In the genomic region with DNA sequence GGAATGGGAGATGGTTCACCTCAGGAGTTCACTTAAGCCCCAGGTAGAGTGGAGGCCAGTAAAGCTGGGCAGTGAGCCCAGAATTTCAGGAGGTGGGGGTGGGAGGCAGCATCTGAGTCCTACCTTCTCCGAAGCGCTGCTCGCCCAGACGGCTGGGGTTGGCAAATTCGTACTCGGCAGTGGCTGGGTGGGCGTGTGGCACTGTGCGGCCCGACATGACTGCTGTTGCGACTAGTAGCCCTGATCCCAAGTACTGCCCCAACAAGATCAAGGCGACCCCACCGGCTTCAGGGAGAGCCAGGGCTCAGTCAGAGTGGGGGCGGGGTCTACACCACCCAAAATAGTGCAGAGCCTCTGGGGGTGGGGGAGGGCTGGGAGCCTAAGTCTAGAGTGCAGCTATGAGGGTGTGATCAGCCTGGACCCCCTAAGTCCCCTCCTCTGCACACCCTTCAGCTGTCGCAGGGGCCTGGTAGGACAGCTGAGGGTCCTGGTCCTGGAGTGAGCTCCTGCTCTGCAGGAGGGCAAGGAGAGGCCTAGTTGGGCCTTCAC, we compare ENCODE assay signal across 9 mouse cellular contexts. TPM values are rescaled to one million over a fixed set of nuclear protein-coding genes. Genes with fewer than 3 reads are reported as not detected.
DNase-seq lines count a peak whose midpoint lies in the region; ATAC-seq and TF ChIP-seq lines count a peak whose summit lies in the region.
"Had no signal": no experiment of that assay in that cellular context is flagged by ENCODE, and none has a peak within 500 bp of the region (broad histone marks: within the 10 kb centered on the region; RNA-seq: fewer than 3 reads in every experiment).

A gene (minus strand): TSS at position 301 of the 549 bp plus-strand sequence.

- no peaks in the 10 kb centered on the region for H3K9me3 ChIP-seq in midbrain, postnatal 0 days (ENCODE audit: low read length)
- H3K9me3 ChIP-seq in midbrain, embryonic 13.5 days: no peaks in the 10 kb centered on the region
- no peaks in the 10 kb centered on the region for H3K9me3 ChIP-seq in intestine, postnatal 0 days (ENCODE audit: control insufficient read depth)

- no peaks in the 10 kb centered on the region for H3K4me1 ChIP-seq in midbrain, postnatal 0 days (ENCODE audit: insufficient read depth, low read length)
- no peaks in the 10 kb centered on the region for H3K4me1 ChIP-seq in midbrain, embryonic 13.5 days (replicated peaks)
- H3K4me1 ChIP-seq in intestine, postnatal 0 days (replicated peaks; ENCODE audit: control insufficient read depth, insufficient read depth, low read length): 0 out of 2 replicates have a peak, but pooled peaks cover 3% of the 10 kb centered on the region

- no peaks in the 10 kb centered on the region for H3K27me3 ChIP-seq in midbrain, postnatal 0 days (ENCODE audit: insufficient read depth, low read length)
- H3K27me3 ChIP-seq in midbrain, embryonic 13.5 days: 0 out of 2 replicates have a peak, but pooled peaks cover 4% of the 10 kb centered on the region
- no peaks in the 10 kb centered on the region for H3K27me3 ChIP-seq in intestine, postnatal 0 days (replicated peaks; ENCODE audit: control insufficient read depth, insufficient read depth, low read length)

- no peak within 1 kb of the TSS for H3K4me3 ChIP-seq in midbrain, postnatal 0 days (ENCODE audit: low read depth, low read length)
- no peak within 1 kb of the TSS for H3K4me3 ChIP-seq in midbrain, embryonic 13.5 days (replicated peaks)
- H3K4me3 ChIP-seq in intestine, postnatal 0 days (ENCODE audit: low read depth, low read length): peak within 1 kb of the TSS; percentile 21

- H3K27ac ChIP-seq in midbrain, postnatal 0 days (ENCODE audit: low read depth, low read length): no peak within 1 kb of the TSS
- no peak within 1 kb of the TSS for H3K27ac ChIP-seq in midbrain, embryonic 13.5 days
- H3K27ac ChIP-seq in intestine, postnatal 0 days (ENCODE audit: low read depth, low read length): peak within 1 kb of the TSS; percentile 57; the same call in 1 of the 2 replicates
- H3K27ac ChIP-seq: macrophage had no signal

- ATAC-seq in midbrain, postnatal 0 days (ENCODE audit: low FRiP score): no peak
- ATAC-seq in midbrain, embryonic 13.5 days: no peak
- ATAC-seq in intestine, postnatal 0 days: no peak
- ATAC-seq in CD4-positive, CD25-positive, alpha-beta regulatory T cell, adult 4 months: no peak

- no peak for TF ChIP-seq CTCF in midbrain, postnatal 0 days (IDR thresholded peaks at IDR 0.05)
- TF ChIP-seq CTCF in intestine, postnatal 0 days (IDR thresholded peaks at IDR 0.05; ENCODE audit: low read depth): no peak

- no peaks in the 10 kb centered on the region for H3K36me3 ChIP-seq in midbrain, postnatal 0 days (ENCODE audit: insufficient read depth, low read length)
- no peaks in the 10 kb centered on the region for H3K36me3 ChIP-seq in midbrain, embryonic 13.5 days
- H3K36me3 ChIP-seq in intestine, postnatal 0 days (ENCODE audit: control insufficient read depth, insufficient read depth): no peaks in the 10 kb centered on the region

- no peak within 1 kb of the TSS for H3K4me2 ChIP-seq in midbrain, postnatal 0 days (ENCODE audit: low read depth, low read length, poor library complexity, severe bottlenecking)
- no peak within 1 kb of the TSS for H3K4me2 ChIP-seq in midbrain, embryonic 13.5 days (replicated peaks)
- H3K4me2 ChIP-seq in intestine, postnatal 0 days (replicated peaks; ENCODE audit: low read depth): peak within 1 kb of the TSS; percentile 35

- 0 out of 2 replicates have a peak within 1 kb of the TSS, but pooled peaks have one; percentile 1 for H3K9ac ChIP-seq in midbrain, postnatal 0 days (replicated peaks; ENCODE audit: low read length, poor library complexity, severe bottlenecking)
- H3K9ac ChIP-seq in midbrain, embryonic 13.5 days (replicated peaks): no peak within 1 kb of the TSS
- H3K9ac ChIP-seq in intestine, postnatal 0 days (ENCODE audit: low read depth, low read length): 0 out of 2 replicates have a peak within 1 kb of the TSS, but pooled peaks have one; percentile 11

- WGBS in midbrain, postnatal 0 days: 70% methylated on average over 14 of the region's 14 CpGs
- 69% methylated on average over 14 of the region's 14 CpGs for WGBS in midbrain, embryonic 13.5 days
- WGBS in intestine, postnatal 0 days: 64% methylated on average over 14 of the region's 14 CpGs

- DNase-seq in midbrain, postnatal 0 days (ENCODE audit: low spot score): no peak
- DNase-seq in gastrocnemius, adult 8-10 months (ENCODE audit: low spot score in 2 of 2): peak; percentile 59 to 70
- DNase-seq in skeletal muscle tissue, adult 2 months (ENCODE audit: low read depth, low spot score): peak; percentile 70
- no peak for DNase-seq in thymus, postnatal 36 days
- no peak for DNase-seq in MN1 (ENCODE audit: low spot score)

RNA-seq across cellular contexts. Expression of the gene that starts here (rescaled TPM):
- 1.1 and 5.2 TPM in 2 replicates for total RNA-seq in midbrain, postnatal 0 days (2014; rRNA removed)
- polyA plus RNA-seq in midbrain, postnatal 0 days (2015; fragmentation: Nextera tagmentation; extraction: Ambion mirVana): 2.5 and 2.6 TPM in 2 replicates
- 0.42 and 0.54 TPM in 2 replicates for polyA plus RNA-seq in midbrain, embryonic 13.5 days (2015; fragmentation: Nextera tagmentation; extraction: Ambion mirVana)
- 100 to 1,000 TPM; 118 to 146 (median 133) TPM for total RNA-seq in gastrocnemius, adult 8-10 months (2022)
- polyA plus RNA-seq in intestine, postnatal 0 days (2015; fragmentation: Nextera tagmentation; extraction: Ambion mirVana): 10.3 and 10.4 TPM in 2 replicates
- not detected for polyA plus RNA-seq in CD4-positive, CD25-positive, alpha-beta regulatory T cell, adult 4 months (2017; shearing (Covaris generic))
- polyA plus RNA-seq: macrophage had no signal

Comparison
In these comparisons a context has a peak if more than half of its experiments do, and no peak if none do; other contexts are left out.
1. RNA of the gene that starts here (total RNA-seq): 118 to 146 TPM in gastrocnemius, adult 8-10 months; 1.1 to 5.2 TPM in midbrain, postnatal 0 days; every median in the first group is over 10 times any median in the second.
2. DNase-seq: peak in gastrocnemius, adult 8-10 months (2 of 2) and skeletal muscle tissue, adult 2 months (single experiment); none in midbrain, postnatal 0 days (single experiment), thymus, postnatal 36 days (0 of 2) and MN1 (single experiment).